Mouse (Mus musculus) urinary bladder, postnatal 14 days (tissue): ENCODE data around the gene Ccdc157.
"Not testable (repeated sequence)": the region's sequence is repeated elsewhere in the genome, so short reads cannot be mapped to it uniquely, and the experiment has no call there.

Source experiments
- DNase-seq: peaks from one replicate; pipeline ENCODE4 v3.0.0; 2021; ENCODE audit warnings: low spot score

The Ccdc157 gene

DNA sequence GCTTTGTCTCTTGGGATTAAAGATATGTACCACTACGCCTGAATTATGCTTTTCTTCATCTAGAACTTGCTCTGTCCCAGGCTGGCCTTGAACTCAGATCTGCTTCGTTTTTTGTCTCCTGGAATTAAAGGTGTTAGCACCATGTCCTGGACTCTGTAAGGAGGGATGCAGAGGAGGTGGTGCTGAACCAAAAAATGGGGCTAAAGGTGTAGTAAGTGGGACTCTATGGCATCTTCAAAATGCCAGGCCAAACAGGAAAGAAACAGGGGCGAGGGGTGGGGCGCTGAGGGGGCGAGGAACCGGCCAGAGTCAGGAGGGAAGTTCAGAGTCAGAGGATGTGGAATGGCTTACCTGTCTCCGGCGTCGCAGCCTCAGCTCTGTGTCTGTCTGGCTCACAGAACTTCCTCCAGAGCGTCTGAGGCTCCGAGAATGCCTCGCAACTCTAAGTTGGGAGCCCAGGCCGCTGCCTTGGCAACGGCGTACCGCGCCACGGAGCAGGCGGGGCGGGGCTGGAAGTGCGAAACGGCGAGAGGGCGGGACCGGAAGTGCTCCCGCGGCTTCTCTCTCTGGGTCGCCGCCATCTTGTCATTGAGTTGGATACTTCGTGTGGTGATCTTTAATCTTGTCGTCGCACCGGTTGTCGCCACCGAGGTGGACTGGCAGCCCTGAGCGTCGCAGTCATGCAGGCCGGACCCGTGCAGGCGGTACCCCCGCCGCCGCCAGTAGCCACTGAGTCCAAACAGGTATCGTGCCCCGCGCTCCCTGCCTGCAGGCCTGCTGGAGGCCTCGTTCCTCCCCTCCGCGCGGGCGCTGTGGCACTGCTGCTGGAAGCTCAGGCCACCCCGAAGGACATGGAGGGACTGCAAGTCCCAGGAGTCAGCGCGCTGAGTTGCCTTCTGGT lies at the start of gene Ccdc157, which contains the start of gene Sf3a1:
Gene Ccdc157 (minus strand): TSS at position 486 of the 901 bp plus-strand sequence.
Gene Sf3a1 (plus strand): TSS at position 543 of the 901 bp plus-strand sequence.
- peak; percentile 95 for DNase-seq

DNA sequence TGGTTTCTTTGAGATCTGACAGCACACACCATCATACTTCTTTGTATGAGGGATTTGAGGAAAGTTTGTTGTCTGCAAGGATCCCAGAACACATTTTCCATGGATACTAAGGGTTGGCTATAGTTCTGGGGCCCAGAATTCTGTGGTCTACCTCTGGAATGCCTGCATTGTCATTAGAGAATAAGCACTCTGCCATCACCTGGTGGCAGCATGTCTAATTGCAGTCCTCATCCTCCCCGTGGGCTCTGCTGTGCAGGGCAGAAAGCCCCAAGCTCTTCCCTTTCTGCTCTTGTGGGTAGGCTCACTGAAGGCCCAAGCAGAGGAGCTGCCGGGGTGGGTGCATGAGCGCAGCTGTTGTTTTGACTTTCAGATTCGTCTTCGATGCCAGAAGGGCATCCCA lies 49.5 kb upstream of the Ccdc157 start:
- DNase-seq, result no peak

DNA sequence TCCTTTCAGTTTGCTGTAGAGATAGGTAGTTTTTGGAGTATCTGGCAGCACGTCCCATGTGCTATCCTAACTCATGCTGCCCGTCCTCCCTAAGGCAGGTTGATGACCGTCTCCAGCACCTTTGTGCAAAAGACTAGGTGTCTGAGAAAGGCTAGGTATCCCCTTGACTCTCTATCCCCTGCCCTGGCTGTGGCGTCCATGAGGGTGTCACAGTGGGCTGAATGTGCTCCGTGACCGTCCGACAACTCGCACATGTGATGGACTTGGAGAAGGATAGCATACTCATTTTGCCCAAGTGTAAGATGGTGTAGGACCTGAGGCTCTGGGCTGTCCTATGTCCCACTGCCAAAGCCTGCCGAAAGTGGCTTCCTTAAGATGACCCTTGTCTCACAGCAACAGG lies 47.6 kb upstream of the Ccdc157 start:
- no peak for DNase-seq

DNA sequence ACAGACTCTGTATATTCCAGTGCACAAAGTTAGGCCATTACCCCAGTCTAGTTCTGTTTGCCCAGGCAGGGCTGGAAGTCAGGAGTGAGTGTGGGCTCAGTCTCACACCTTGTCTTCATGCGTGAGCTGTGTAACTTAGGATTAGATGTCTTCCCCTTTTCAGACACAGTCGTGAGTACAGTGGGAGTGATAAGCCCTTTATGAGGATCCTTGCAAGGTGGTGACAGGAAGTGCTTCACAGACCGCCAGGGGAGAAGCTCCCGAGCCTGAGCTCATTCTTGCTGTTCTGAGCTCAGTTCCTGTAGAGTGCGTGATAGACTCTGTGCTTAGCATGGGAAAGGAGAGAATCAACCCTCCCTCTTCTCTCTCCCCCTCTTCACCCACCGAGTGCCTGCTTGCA lies 46.5 kb upstream of the Ccdc157 start:
- DNase-seq, result no peak

DNA sequence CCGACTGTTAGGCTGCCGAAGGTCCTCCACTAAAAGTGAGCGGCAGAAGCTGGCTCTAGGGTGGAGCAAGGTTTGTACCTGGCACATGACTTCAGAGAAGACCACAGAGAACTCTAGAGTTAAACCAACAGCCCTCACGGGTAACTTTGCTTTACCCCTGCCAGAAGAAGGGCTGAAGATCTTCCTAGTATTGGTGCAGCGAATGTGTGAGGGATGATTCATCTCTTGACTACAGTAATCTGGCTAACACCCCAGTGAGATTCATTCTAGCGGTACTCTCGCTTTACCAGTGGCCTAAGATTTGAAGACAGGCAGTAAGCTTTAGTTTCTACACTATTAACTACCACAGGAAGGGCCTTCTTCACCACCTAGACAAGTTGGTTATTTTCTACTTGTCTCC lies 45.9 kb upstream of the Ccdc157 start:
- no peak for DNase-seq

DNA sequence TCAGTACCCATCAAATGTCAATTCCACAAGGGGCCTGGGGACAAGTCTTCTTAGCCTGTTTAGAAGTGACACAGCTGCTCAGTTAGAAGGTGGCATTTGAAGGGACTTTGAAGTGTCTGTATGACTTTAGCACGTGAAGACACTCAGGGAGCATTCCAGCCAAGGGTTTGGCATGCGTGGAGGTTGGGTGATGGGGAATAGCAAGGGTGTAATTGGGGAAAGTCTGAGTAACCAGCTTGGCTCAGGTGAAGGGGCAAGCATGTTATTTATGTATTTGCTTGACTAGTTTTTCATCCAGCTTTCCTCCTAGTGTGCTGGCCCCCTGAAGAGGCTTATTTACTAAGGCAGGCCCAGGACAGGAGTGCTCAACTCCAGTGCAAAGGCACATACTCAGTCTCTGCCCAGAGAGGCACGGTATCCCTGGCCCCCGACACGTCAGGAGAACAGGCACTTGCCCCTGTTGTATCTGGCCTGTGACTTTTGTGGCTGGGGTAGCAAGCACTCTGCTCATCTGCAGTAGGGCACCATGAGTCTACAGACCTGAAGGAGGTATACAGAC lies 45.1 kb upstream of the Ccdc157 start:
- DNase-seq, result no peak

DNA sequence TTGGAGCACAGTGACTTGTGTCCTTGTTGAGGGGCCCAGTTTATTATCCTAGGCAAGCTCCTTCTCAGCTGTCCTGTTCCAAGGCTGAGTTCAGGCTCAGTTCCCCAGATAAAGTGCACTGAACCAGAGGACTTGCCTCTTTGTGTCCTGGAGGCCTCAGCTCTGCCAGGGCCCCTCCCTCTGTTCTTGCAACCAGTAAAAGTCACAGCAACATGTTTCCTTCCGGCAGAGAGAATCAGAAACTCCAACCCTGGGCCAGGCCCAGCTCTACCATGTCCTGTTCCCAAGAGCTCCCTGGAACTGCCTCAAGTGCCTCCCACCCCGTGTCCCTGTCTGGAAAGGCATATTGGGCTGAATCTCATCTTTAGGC lies 43.6 kb upstream of the Ccdc157 start:
- DNase-seq, result peak; percentile 78

DNA sequence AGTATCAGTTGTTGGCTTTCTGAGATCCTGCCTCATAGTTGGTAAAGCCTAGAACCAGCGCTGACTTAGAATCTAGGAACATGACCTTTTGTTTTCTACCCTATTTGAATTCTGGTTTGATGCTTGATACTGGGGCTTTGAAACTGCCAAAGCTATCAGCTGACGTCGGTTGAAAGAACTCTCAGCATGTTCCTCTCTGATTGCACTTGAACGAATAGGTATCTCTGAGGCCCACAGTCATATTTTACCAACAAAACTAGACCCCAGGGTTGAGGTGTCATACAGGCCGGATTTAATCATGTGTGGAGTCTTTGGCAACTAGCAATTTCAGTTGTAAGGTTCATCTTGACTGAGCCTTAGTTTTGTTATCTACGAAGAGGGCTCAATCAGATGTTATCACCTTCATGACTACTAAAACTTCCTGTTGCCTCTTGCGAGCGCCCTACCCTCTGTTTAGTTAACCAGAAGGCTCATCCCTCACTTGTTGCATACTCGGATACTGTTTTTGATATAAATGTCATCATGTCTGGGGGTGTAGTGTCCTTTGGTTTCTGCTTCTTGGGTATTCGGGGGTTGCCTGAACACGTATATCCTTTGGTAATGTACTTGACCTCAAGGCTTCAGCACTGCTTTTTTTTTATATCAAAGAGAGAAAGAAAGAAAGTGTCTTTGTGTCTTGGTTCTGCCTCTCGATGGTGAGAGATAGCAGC lies 43.1 kb upstream of the Ccdc157 start:
- no peak for DNase-seq

DNA sequence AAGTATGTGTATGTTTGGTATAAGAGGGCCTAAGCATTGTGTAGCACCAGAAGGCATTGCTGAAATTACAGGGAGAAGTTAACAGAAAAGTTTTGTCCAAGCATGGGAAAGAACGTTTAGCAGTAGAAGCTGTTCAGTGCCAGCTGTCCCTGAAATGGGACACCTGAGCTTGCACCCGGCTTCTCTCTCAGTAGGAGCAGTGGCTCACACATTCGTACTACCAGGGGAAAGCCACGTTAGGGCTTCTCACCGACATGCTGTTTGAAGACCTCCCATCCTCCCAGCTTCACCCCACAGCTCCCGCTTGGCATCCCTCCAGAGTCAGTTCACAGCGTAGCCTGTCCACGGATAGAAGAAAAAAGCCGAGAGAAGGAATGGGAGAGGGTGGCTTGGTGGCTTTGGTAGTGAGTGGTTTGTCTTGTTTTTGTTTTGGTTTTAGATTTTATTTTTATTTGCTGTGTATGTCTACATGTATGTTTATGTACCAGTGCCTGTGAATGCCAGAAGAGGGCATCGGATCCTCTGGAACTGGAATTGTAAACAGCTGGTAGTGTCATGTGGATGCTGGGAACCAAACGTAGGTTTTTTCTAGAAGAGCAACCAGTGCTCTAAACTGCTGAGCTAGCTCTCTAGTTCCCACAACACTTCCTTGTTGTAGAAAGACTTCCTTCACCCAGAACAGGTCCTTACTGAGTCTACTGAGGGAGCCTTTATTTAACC lies 42.0 kb upstream of the Ccdc157 start:
- DNase-seq, result no peak

DNA sequence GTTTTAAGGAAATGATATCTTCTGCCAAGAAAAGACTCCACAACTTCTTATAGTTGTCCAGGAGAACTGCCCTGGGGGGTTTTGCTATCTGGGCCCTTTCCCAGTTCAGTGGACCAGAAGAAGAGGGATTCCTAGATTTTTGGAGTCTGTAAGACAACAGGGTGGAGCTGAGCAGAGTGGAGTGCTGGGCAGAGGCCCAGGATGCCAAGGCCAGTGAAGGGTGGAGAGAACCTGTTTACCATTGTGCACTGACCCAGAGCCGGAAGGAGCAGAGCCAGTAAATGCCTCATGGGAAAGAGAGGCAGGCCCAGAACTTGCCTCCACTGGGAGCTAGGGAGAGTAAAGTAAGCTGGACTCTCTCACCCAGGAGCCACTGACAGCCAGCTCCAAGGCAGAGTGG lies 37.6 kb upstream of the Ccdc157 start:
- DNase-seq, result peak; percentile 56

DNA sequence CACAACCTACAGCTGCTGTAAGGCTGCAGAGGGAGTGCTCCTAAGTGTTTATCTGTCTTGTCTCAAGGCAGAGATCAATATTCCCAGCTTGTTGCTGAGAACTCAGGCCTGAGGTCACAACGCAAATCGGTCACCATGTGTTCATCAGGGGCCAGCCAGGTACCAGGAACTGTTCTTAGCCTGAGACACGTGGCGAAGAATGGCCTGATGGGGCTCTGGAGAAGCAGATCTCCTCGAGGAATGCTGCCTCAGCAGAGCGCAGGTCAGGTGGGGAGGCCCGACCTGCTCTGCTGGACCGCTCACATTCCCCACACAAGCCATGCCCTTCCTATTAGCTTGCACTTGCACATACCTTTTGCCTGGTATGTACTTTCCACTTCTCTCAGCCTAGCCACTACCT lies 36.5 kb upstream of the Ccdc157 start:
- peak; percentile 79 for DNase-seq

DNA sequence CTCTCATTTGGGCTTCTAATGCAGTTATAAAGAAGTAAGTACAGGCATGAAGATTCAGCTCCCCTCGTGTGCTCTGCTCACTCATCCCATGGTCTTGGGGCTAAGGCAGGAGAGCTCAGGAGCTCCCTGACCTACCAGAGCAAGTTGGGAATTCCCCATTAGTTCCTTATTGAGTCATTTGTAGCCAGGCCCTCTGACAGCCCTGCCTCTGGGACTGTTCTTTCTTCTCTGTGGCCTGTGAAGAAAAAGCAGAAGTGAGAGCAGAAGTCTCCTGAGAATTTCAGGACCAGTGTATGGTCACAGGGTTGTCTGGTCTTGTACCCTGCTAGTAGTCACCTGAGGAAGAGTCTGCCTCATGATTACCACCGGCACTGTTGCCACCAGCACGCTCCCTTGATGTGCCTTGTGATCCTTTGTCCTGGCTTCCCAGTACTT lies 35.5 kb upstream of the Ccdc157 start:
- no peak for DNase-seq

DNA sequence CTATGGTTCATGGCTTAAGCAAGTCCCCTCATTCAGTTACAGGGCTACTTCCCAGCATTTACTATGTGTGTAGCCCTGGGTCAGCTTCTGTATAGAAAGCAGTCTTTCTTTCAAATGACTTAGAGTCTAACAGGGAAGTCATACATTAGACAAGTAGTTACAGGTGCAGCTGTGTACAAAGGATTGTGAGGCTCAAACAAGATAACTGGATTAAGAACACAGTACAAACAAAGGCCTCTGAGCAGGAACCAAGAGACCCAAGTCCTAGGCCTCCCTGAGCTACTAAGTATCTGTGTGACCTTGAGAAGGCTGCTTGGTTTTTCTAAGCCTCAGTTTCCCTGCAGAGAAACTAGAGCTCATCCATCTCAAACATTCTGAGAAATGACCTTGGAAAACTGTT lies 33.3 kb upstream of the Ccdc157 start:
- no peak for DNase-seq

DNA sequence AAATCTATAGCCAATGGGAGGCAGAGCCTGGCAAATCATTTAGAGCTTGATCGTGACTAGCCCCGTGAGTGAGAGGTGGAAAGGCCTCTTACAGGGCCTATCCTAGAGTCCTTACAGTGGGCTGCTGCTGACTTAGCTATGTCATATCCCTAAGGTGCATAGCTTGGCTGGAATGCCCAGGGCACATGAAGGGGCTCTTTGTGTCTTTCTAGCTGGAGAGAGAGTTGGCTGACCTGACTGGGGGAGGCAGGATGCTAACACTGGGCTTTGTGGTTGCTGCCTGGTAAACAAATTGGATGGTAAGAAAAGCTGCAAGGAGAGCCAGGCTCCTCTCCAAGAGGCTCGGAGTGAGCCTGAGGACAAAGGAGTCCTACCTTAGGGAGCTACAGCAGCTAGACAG lies 32.7 kb upstream of the Ccdc157 start:
- no peak for DNase-seq

DNA sequence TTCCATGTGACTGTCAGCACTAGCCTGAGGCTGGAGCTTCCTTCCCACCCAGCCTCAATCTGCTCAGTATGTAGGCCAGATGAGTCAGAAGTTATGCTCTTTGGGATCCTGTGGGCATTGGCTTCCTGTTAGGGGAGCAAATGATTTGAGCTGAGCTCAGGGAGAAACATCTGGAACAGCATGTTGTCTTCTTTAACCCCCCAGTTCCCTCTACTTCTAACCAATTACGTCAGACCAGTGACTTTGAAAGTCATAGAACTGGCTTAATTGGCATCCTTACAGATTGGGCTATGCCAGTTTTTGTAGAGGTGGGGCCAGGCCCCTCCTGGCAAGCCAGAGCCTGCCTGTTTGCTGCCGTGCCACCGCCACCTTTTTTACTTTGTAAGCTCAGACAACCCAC lies 30.6 kb upstream of the Ccdc157 start:
- DNase-seq, result peak; percentile 54

DNA sequence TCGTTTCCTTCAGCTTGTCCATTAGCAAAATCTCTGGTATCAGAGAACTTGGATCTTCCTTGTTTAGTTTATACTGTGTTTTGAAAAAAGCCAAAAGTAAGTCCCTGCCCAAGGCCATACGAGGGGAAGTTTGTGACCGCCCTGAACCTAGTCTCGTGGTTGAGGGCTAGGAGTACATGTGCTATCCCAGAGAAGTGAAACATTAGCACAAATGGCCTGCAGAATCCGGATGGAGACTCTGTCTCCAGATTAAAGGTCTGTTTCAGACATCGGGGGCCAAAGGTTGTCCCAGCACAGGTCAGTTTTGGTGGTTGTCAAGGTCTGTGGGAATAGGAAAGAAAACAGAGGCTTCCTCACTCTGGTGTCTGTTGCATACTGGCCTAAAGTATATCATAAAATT lies 29.1 kb upstream of the Ccdc157 start:
- no peak for DNase-seq

DNA sequence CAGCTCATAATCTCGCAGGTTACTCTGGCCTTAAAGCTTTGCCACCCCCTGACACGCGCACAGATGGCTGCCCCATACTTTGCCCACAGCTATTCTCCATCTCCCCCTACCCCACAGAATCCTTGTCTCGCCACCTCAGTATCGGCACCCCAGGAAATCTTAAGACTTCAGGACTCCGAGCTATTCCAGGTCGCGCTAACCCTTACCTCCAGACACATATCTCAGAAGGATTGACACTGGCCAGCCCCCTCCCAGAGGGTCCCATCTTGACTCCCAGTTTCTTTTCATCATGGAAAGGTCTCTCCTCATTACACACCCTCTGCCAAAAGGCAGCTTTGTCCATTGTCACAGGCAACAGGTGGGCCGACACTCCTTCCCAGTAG lies 27.2 kb upstream of the Ccdc157 start:
- no peak for DNase-seq

DNA sequence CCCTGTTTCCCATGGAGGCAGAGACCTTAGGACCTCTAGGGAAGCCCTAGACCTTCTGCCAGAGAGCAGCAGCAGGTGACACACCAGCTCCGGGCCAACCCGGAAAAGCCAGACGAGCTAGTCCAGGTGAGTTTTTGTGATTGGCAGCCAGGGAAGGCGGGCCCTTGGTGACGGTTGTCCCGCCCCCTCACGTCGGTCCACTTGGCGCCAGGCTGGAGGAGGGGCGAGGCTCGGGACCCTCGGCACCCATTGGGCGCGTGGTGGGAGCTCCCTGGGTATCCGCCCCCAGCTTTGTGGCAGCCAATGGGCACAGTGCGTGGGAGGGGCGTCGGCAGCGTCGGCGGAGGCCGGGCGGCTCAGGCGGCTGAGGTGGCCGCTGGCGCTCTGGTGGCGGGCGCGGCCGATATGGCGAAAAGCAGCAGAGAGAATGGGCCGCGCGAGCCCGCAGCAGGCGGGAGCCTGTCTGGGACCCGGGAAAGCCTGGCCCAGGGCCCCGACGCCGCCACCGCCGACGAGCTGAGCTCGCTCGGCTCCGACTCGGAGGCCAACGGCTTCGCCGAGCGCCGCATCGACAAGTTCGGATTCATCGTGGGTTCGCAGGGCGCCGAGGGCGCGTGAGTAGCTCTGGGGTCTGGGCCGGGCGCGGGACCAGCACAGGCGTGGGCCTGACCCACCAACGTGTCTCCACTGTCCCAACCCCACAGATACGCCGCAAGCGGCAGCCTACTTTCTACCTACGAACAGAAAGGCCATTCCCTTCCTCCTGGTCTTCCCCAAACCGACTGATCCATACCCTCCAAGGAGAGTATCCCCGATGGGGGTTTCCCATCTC lies 26.6 kb upstream of the Ccdc157 start, which contains the start of gene Tbc1d10a:
Gene Tbc1d10a (plus strand): TSS at position 304 of the 832 bp plus-strand sequence.
- DNase-seq, result peak; percentile 99

DNA sequence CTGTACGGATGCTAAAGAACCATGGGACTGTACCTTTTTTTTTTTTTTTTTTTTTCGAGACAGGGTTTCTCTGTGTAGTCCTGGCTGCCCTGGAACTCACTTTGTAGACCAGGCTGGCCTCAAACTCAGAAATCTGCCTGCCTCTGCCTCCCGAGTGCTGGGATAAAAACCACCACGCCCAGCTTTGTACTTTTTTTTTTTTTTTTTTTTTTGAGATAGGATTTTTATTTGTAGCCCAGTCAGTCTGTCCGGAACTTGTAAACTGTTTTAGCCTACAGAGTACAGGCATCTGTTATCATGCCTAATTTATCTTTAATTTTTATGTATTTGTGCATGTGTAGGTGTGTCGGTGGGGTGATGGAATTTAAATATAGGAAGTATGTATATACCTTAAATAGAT lies 25.4 kb upstream of the Ccdc157 start:
- DNase-seq, result not testable (repeated sequence)

DNA sequence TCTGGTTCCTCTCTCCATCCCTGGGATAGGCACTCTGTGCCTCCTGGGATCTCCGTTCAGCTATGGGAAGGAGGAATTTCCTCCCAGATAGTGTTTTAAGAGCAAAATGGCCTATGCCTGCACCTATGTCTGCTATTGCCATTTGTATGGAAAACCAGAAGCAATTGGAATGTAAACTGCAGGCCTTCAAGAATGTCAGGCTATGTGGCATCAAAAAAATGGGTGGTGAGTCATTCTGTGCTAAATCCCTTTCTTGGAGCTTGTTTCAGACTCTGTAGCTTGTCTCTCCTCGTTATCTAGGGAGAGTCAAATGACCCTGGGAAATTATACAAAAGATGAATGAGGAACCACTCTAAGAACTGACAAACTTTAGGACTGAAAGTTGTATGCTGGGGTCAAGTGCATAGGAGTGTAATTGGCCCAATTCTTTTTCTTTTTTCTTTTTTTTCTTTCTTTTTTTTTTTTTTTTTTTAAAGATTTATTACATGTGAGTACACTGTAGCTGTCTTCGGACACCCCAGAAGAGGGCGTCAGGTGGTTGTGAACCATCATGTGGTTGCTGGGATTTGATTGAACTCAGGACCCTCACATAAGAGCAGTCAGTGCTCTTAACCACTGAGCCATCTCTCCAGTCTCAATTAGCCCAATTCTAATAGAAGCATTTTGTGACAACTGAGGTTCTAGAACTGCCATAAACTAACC lies 24.3 kb upstream of the Ccdc157 start:
- no peak for DNase-seq

DNA sequence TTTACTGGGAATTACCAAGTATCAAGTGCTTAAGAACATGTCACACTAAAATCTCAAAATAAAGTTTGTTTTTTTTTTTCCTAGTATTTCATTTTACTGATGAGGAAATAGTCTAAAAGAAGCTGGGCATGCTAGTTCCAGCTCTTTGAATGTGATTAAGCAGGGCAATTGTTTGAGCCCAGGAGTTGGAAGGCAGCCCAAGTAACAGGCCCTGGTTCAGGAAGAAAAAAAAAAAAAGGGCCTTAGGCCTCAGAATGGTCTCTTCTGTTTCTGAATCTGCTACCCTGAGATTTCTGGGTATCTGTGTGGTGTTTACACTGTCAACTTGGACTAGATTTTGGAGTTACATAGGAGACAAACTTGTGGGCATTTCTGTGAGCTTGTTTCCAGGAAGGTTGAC lies 23.4 kb upstream of the Ccdc157 start:
- no peak for DNase-seq
